ENCODE assay signal across 15 mouse cellular contexts in the genomic region with DNA sequence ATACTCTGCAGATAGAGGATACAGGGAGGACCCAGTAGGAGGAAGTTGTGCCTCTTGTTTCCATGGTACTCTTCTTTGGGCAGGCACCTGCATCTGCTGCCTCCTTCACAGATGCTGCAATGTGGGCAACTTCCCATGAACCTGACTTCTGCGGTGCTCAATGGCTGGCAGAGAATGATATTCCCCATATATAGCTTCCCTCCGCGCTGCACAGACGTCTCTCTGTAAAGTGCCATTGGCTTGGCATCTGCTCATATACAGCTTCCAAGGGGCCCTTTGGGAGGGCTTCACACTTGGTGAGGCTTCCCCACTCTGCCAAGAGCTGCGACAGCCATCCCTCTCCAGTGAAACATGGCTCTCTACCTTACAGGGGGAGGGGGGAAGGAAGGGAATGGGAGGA.
DNase-seq lines count a peak whose midpoint lies in the region; ATAC-seq and TF ChIP-seq lines count a peak whose summit lies in the region.
"Had no signal": no experiment of that assay in that cellular context is flagged by ENCODE, and none has a peak within 500 bp of the region (broad histone marks: within the 10 kb centered on the region; RNA-seq: fewer than 3 reads in every experiment).

No protein-coding gene starts in this region.

- H3K4me1 ChIP-seq in heart, embryonic 16.5 days (ENCODE audit: control insufficient read depth, insufficient read depth, low read length), result no peaks in the 10 kb centered on the region
- no peaks in the 10 kb centered on the region for H3K4me1 ChIP-seq in midbrain, postnatal 0 days (ENCODE audit: insufficient read depth, low read length)
- H3K4me1 ChIP-seq in midbrain, embryonic 14.5 days (ENCODE audit: control insufficient read depth, insufficient read depth, low read length), result no peaks in the 10 kb centered on the region; the same call in 1 of the 2 replicates
- H3K4me1 ChIP-seq: heart, embryonic 13.5 days had no signal

- H3K9me3 ChIP-seq in heart, embryonic 16.5 days (replicated peaks; ENCODE audit: control insufficient read depth, low read length), result no peaks in the 10 kb centered on the region
- no peaks in the 10 kb centered on the region for H3K9me3 ChIP-seq in midbrain, postnatal 0 days (ENCODE audit: low read length)
- H3K9me3 ChIP-seq in midbrain, embryonic 14.5 days (ENCODE audit: control insufficient read depth, low read length), result no peaks in the 10 kb centered on the region
- H3K9me3 ChIP-seq: heart, embryonic 13.5 days had no signal

- no peak overlapping the region for H3K27ac ChIP-seq in heart, embryonic 16.5 days (ENCODE audit: low read length)
- no peak overlapping the region for H3K27ac ChIP-seq in midbrain, postnatal 0 days (ENCODE audit: low read depth, low read length)
- H3K27ac ChIP-seq in midbrain, embryonic 14.5 days (replicated peaks; ENCODE audit: low read depth, low read length), result no peak overlapping the region
- no peak overlapping the region for H3K27ac ChIP-seq in gastrocnemius, adult 2 months
- H3K27ac ChIP-seq: heart, embryonic 13.5 days; layer of hippocampus, adult 2 months had no signal

- no peak for ATAC-seq in heart, embryonic 16.5 days (replicated peaks; ENCODE audit: extremely low read depth, insufficient read depth, low FRiP score)
- no peak for ATAC-seq in midbrain, postnatal 0 days (ENCODE audit: low FRiP score)
- ATAC-seq in midbrain, embryonic 14.5 days (ENCODE audit: low FRiP score, low TSS enrichment), result no peak

- no peak for TF ChIP-seq CTCF in midbrain, postnatal 0 days (IDR thresholded peaks at IDR 0.05)
- no peak for TF ChIP-seq CTCF in gastrocnemius, adult 2 months (IDR thresholded peaks at IDR 0.05)

- H3K9ac ChIP-seq in heart, embryonic 16.5 days (ENCODE audit: low read length), result no peak overlapping the region
- H3K9ac ChIP-seq in midbrain, postnatal 0 days (replicated peaks; ENCODE audit: low read length, poor library complexity, severe bottlenecking), result no peak overlapping the region
- no peak overlapping the region for H3K9ac ChIP-seq in midbrain, embryonic 14.5 days (replicated peaks; ENCODE audit: low read length)
- H3K9ac ChIP-seq: heart, embryonic 13.5 days; lung, embryonic 14.5 days had no signal

- no peaks in the 10 kb centered on the region for H3K36me3 ChIP-seq in heart, embryonic 16.5 days (ENCODE audit: control insufficient read depth, insufficient read depth)
- H3K36me3 ChIP-seq in midbrain, postnatal 0 days (ENCODE audit: insufficient read depth, low read length), result no peaks in the 10 kb centered on the region
- no peaks in the 10 kb centered on the region for H3K36me3 ChIP-seq in midbrain, embryonic 14.5 days (ENCODE audit: control insufficient read depth, insufficient read depth, low read length)
- H3K36me3 ChIP-seq: heart, embryonic 13.5 days had no signal

- no peak for DNase-seq in heart, adult 9 months (ENCODE audit: low spot score in 2 of 2)
- peak; percentile 34 for DNase-seq in midbrain, postnatal 0 days (ENCODE audit: low spot score)
- DNase-seq in midbrain, embryonic 14.5 days, result no peak
- DNase-seq in layer of hippocampus, postnatal 10 days (ENCODE audit: low spot score in 2 of 2), result peak; percentile 8 to 14
- peak; percentile 11 for DNase-seq in right cerebral cortex, postnatal 4 days
- DNase-seq in lung, postnatal 10 days, result no peak
- DNase-seq in gastrocnemius, adult 2 months, result no peak
- DNase-seq: cerebellum, adult 18-20 months; embryo, embryonic 11 days; gastrocnemius, postnatal 14 days; kidney, adult 9 months; lung, embryonic 14.5 days had no signal

- no peaks in the 10 kb centered on the region for H3K27me3 ChIP-seq in heart, embryonic 16.5 days (ENCODE audit: control insufficient read depth, insufficient read depth, low read length)
- no peaks in the 10 kb centered on the region for H3K27me3 ChIP-seq in midbrain, postnatal 0 days (ENCODE audit: insufficient read depth, low read length)
- H3K27me3 ChIP-seq in midbrain, embryonic 14.5 days (ENCODE audit: control insufficient read depth, insufficient read depth, low read length), result no peaks in the 10 kb centered on the region
- H3K27me3 ChIP-seq: heart, embryonic 13.5 days had no signal

- no peak overlapping the region for H3K4me3 ChIP-seq in heart, embryonic 16.5 days (ENCODE audit: low read length)
- no peak overlapping the region for H3K4me3 ChIP-seq in midbrain, postnatal 0 days (ENCODE audit: low read depth, low read length)
- no peak overlapping the region for H3K4me3 ChIP-seq in midbrain, embryonic 14.5 days (replicated peaks; ENCODE audit: low read depth, low read length)
- H3K4me3 ChIP-seq in gastrocnemius, adult 2 months, result no peak overlapping the region
- H3K4me3 ChIP-seq: heart, embryonic 13.5 days; layer of hippocampus, adult 2 months had no signal

- intact Hi-C loops in gastrocnemius, adult 2 months (cut with DNase I), result no loop called here

- 67% methylated on average over 5 of the region's 5 CpGs for WGBS in heart, embryonic 16.5 days
- 80% methylated on average over 5 of the region's 5 CpGs for WGBS in midbrain, postnatal 0 days
- WGBS in midbrain, embryonic 14.5 days, result 89% methylated on average over 5 of the region's 5 CpGs

- peak overlapping the region; percentile 13; the same call in 1 of the 2 replicates for H3K4me2 ChIP-seq in heart, embryonic 16.5 days (ENCODE audit: low read depth, low read length)
- H3K4me2 ChIP-seq in midbrain, postnatal 0 days (ENCODE audit: low read depth, low read length, poor library complexity, severe bottlenecking), result no peak overlapping the region
- no peak overlapping the region for H3K4me2 ChIP-seq in midbrain, embryonic 14.5 days (ENCODE audit: low read length)
- H3K4me2 ChIP-seq: heart, embryonic 13.5 days; lung, embryonic 14.5 days had no signal

Comparison
In these comparisons a context has a peak if more than half of its experiments do, and no peak if none do; other contexts are left out.
1. DNase-seq: peak in midbrain, postnatal 0 days (single experiment), layer of hippocampus, postnatal 10 days (2 of 2) and right cerebral cortex, postnatal 4 days (single experiment); none in heart, adult 9 months (0 of 2), midbrain, embryonic 14.5 days (single experiment), lung, postnatal 10 days (single experiment) and gastrocnemius, adult 2 months (single experiment).